Mouse (Mus musculus) lung, postnatal 10 days (tissue): ENCODE data around the gene Ms4a2.

Source experiments
- DNase-seq: peaks from one replicate; pipeline ENCODE4 v3.0.0; 2021

The Ms4a2 gene

DNA sequence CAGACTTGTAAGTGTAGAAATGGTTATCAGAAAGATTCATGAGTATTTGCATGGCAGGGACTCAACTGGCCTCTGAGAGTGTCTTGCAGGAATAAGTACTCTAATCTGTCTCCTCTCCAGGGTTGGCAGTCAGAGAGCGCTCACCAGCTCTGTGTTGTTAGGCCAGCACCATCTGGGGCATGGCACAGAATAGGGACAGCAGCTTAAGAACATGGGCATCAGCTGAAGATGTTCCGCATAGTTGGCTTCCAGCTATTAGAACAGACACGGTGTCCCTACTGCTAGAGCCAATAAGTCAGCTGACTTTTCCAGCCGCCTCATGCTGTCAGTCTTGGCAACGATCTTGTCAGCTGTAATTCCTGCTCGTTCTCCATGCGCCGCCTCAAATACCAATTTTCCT is 48.6 kb downstream of the Ms4a2 start:
- no peak for DNase-seq
